Comparison of ENCODE assay signal across 14 mouse cellular contexts in the genomic region with DNA sequence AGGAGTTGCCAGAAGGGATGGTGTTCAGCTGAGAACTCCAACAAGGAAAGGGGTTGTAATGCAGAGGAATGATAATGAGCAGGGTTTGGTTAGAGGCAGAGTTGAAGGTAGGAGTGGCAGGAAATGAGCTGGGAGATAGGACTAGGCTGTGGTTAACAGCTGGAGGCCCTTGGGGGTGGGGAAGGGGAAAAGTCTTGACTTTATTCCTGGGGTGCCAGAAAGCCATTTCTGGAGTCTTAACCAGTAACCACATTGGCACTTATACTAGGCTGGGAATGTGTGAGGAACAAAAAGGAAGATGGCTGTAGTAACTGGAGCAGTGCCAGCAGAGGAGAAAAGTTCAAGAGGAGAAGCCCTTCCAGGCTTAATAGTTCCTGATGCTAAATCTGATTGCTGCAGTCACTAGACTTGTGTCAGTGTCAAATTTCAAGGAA. TPM values are rescaled to one million over a fixed set of nuclear protein-coding genes. Genes with fewer than 3 reads are reported as not detected.
DNase-seq lines count a peak whose midpoint lies in the region; ATAC-seq lines count a peak whose summit lies in the region.
"Had no signal": no experiment of that assay in that cellular context is flagged by ENCODE, and none has a peak within 500 bp of the region (broad histone marks: within the 10 kb centered on the region; RNA-seq: fewer than 3 reads in every experiment).

No protein-coding gene starts in this region.

- peak; percentile 61 for ATAC-seq in erythroid progenitor cell, adult 5-6 weeks (replicated peaks; ENCODE audit: low FRiP score, poor library complexity, severe bottlenecking)
- ATAC-seq in forebrain, embryonic 11.5 days (replicated peaks; ENCODE audit: low FRiP score) = no peak
- ATAC-seq: hindbrain, postnatal 0 days had no signal

- H3K9ac ChIP-seq in forebrain, embryonic 11.5 days (ENCODE audit: low read length) = no peak overlapping the region
- H3K9ac ChIP-seq: neural tube, embryonic 12.5 days had no signal

- DNase-seq in adrenal gland, postnatal 14 days = peak; percentile 29
- DNase-seq in adrenal gland, adult 18-20 months (ENCODE audit: low spot score in 2 of 2) = no peak
- peak; percentile 79 for DNase-seq in ES-CJ7 (ENCODE audit: low read depth, low spot score)
- DNase-seq in forebrain, embryonic 11.5 days (ENCODE audit: low spot score) = no peak
- no peak for DNase-seq in cerebellum, adult 11-12 months
- DNase-seq in embryo, embryonic 10 days (ENCODE audit: low spot score) = no peak
- DNase-seq: lung, postnatal 4 days had no signal

- no peak overlapping the region for H3K27ac ChIP-seq in forebrain, embryonic 11.5 days (ENCODE audit: low read depth, low read length)
- H3K27ac ChIP-seq: hindbrain, postnatal 0 days; left cerebral cortex, adult 2 months; neural tube, embryonic 12.5 days had no signal

- no peaks in the 10 kb centered on the region for H3K9me3 ChIP-seq in megakaryocyte, embryonic 14.5 days
- no peaks in the 10 kb centered on the region for H3K9me3 ChIP-seq in forebrain, embryonic 11.5 days (ENCODE audit: control insufficient read depth, low read length)
- H3K9me3 ChIP-seq: neural tube, embryonic 12.5 days had no signal

- H3K27me3 ChIP-seq in megakaryocyte, embryonic 14.5 days (replicated peaks) = no peaks in the 10 kb centered on the region
- H3K27me3 ChIP-seq in forebrain, embryonic 11.5 days (ENCODE audit: control insufficient read depth, insufficient read depth, low read length) = no peaks in the 10 kb centered on the region
- H3K27me3 ChIP-seq: neural tube, embryonic 12.5 days had no signal

- H3K4me2 ChIP-seq in forebrain, embryonic 11.5 days (ENCODE audit: low read depth, low read length, severe bottlenecking) = no peak overlapping the region
- H3K4me2 ChIP-seq: neural tube, embryonic 12.5 days had no signal

- peaks cover 28% of the 10 kb centered on the region for H3K36me3 ChIP-seq in megakaryocyte, embryonic 14.5 days (replicated peaks; ENCODE audit: low read length)
- H3K36me3 ChIP-seq in forebrain, embryonic 11.5 days (ENCODE audit: control insufficient read depth, insufficient read depth, low read length) = no peaks in the 10 kb centered on the region
- H3K36me3 ChIP-seq: neural tube, embryonic 12.5 days had no signal

- H3K4me1 ChIP-seq in megakaryocyte, embryonic 14.5 days = peaks cover 84% of the 10 kb centered on the region
- H3K4me1 ChIP-seq in forebrain, embryonic 11.5 days (replicated peaks; ENCODE audit: control insufficient read depth, insufficient read depth, low read length) = no peaks in the 10 kb centered on the region
- H3K4me1 ChIP-seq: neural tube, embryonic 12.5 days had no signal

- H3K4me3 ChIP-seq in megakaryocyte, embryonic 14.5 days (replicated peaks) = peak overlapping the region; percentile 71
- H3K4me3 ChIP-seq in forebrain, embryonic 11.5 days (ENCODE audit: low read depth, low read length) = no peak overlapping the region
- H3K4me3 ChIP-seq: left cerebral cortex, adult 2 months; neural tube, embryonic 12.5 days had no signal

RNA-seq across cellular contexts. Expression of a gene that starts 7.4 kb away (rescaled TPM):
- total RNA-seq in adrenal gland, postnatal 14 days (2021) = 45.3 and 55.8 TPM in 2 replicates
- 10 to 100 TPM; 45.1 to 49.8 TPM for total RNA-seq in adrenal gland, adult 18-20 months (2021)
- 41.8 and 46.5 TPM in 2 replicates for total RNA-seq in erythroid progenitor cell, adult 5-6 weeks (2015; ENCODE audit: low replicate concordance)
- total RNA-seq in erythroid progenitor cell, adult 5-6 weeks (2017; ENCODE audit: low replicate concordance) = 13.9 and 15.8 TPM in 2 replicates
- polyA plus RNA-seq in megakaryocyte, embryonic 14.5 days (2012; ENCODE audit: insufficient read depth, low replicate concordance) = 2.1 and 17.7 TPM in 2 replicates
- polyA plus RNA-seq in forebrain, embryonic 11.5 days (2014; fragmentation: Nextera tagmentation; extraction: Ambion mirVana) = 30.9 and 31.7 TPM in 2 replicates

RNA-seq across cellular contexts. Expression of a gene that starts 22.7 kb away (rescaled TPM):
- not detected in 2 replicates for total RNA-seq in adrenal gland, postnatal 14 days (2021)
- not detected for total RNA-seq in adrenal gland, adult 18-20 months (2021)
- total RNA-seq in erythroid progenitor cell, adult 5-6 weeks (2015; ENCODE audit: low replicate concordance) = 2.2 TPM in 1 of 2 replicates, not detected in the other
- 0.51 and 1.4 TPM in 2 replicates for total RNA-seq in erythroid progenitor cell, adult 5-6 weeks (2017; ENCODE audit: low replicate concordance)
- not detected in 2 replicates for polyA plus RNA-seq in megakaryocyte, embryonic 14.5 days (2012; ENCODE audit: insufficient read depth, low replicate concordance)
- polyA plus RNA-seq in forebrain, embryonic 11.5 days (2014; fragmentation: Nextera tagmentation; extraction: Ambion mirVana) = 0.20 and 0.35 TPM in 2 replicates
- total RNA-seq: gastrocnemius, postnatal 4 days; hindbrain, postnatal 0 days; left cerebral cortex, adult 2 months had no signal

RNA-seq across cellular contexts. Expression of a gene that starts 25.1 kb away (rescaled TPM):
- total RNA-seq in adrenal gland, postnatal 14 days (2021) = 1.3 and 6.7 TPM in 2 replicates
- total RNA-seq in adrenal gland, adult 18-20 months (2021) = under 1 TPM in 1 of 2 experiments, not detected in 1; 0.22 TPM
- 270 and 287 TPM in 2 replicates for total RNA-seq in erythroid progenitor cell, adult 5-6 weeks (2015; ENCODE audit: low replicate concordance)
- 428 and 543 TPM in 2 replicates for total RNA-seq in erythroid progenitor cell, adult 5-6 weeks (2017; ENCODE audit: low replicate concordance)
- polyA plus RNA-seq in megakaryocyte, embryonic 14.5 days (2012; ENCODE audit: insufficient read depth, low replicate concordance) = 0.27 TPM in 1 of 2 replicates, not detected in the other
- 7.4 and 8.4 TPM in 2 replicates for polyA plus RNA-seq in forebrain, embryonic 11.5 days (2014; fragmentation: Nextera tagmentation; extraction: Ambion mirVana)
- total RNA-seq: hindbrain, postnatal 0 days; left cerebral cortex, adult 2 months had no signal

RNA-seq across cellular contexts. Expression of a gene that starts 32.3 kb away (rescaled TPM):
- total RNA-seq in adrenal gland, postnatal 14 days (2021) = not detected in 2 replicates
- total RNA-seq in adrenal gland, adult 18-20 months (2021) = not detected
- total RNA-seq in erythroid progenitor cell, adult 5-6 weeks (2015; ENCODE audit: low replicate concordance) = not detected in 2 replicates
- not detected in 2 replicates for total RNA-seq in erythroid progenitor cell, adult 5-6 weeks (2017; ENCODE audit: low replicate concordance)
- not detected in 2 replicates for polyA plus RNA-seq in megakaryocyte, embryonic 14.5 days (2012; ENCODE audit: insufficient read depth, low replicate concordance)
- polyA plus RNA-seq in forebrain, embryonic 11.5 days (2014; fragmentation: Nextera tagmentation; extraction: Ambion mirVana) = not detected in 2 replicates
- total RNA-seq: gastrocnemius, postnatal 4 days; hindbrain, postnatal 0 days; left cerebral cortex, adult 2 months had no signal
- polyA plus RNA-seq: embryonic facial prominence, embryonic 11.5 days; hindbrain, postnatal 0 days; neural tube, embryonic 12.5 days had no signal

RNA-seq across cellular contexts. Expression of a gene that starts 45.6 kb away (rescaled TPM):
- not detected in 2 replicates for total RNA-seq in adrenal gland, postnatal 14 days (2021)
- total RNA-seq in adrenal gland, adult 18-20 months (2021) = under 1 TPM; 0.26 to 0.53 TPM
- not detected in 2 replicates for total RNA-seq in erythroid progenitor cell, adult 5-6 weeks (2015; ENCODE audit: low replicate concordance)
- 1.8 TPM in 1 of 2 replicates, not detected in the other for total RNA-seq in erythroid progenitor cell, adult 5-6 weeks (2017; ENCODE audit: low replicate concordance)
- not detected in 2 replicates for polyA plus RNA-seq in megakaryocyte, embryonic 14.5 days (2012; ENCODE audit: insufficient read depth, low replicate concordance)
- polyA plus RNA-seq in forebrain, embryonic 11.5 days (2014; fragmentation: Nextera tagmentation; extraction: Ambion mirVana) = not detected in 2 replicates
- total RNA-seq: gastrocnemius, postnatal 4 days; hindbrain, postnatal 0 days; left cerebral cortex, adult 2 months had no signal
- polyA plus RNA-seq: embryonic facial prominence, embryonic 11.5 days; hindbrain, postnatal 0 days; neural tube, embryonic 12.5 days had no signal

Comparison
In these comparisons a context has a peak if more than half of its experiments do, and no peak if none do; other contexts are left out.
1. DNase-seq: peak in adrenal gland, postnatal 14 days (single experiment) and ES-CJ7 (single experiment); none in adrenal gland, adult 18-20 months (0 of 2), forebrain, embryonic 11.5 days (single experiment), cerebellum, adult 11-12 months (single experiment) and embryo, embryonic 10 days (single experiment).
2. RNA of a gene that starts 25.1 kb away (total RNA-seq): 270 to 543 TPM in erythroid progenitor cell, adult 5-6 weeks; 1.3 to 6.7 TPM in adrenal gland, postnatal 14 days and 0.22 TPM in adrenal gland, adult 18-20 months; every median in the first group is over 10 times any median in the second.